In the genomic region with DNA sequence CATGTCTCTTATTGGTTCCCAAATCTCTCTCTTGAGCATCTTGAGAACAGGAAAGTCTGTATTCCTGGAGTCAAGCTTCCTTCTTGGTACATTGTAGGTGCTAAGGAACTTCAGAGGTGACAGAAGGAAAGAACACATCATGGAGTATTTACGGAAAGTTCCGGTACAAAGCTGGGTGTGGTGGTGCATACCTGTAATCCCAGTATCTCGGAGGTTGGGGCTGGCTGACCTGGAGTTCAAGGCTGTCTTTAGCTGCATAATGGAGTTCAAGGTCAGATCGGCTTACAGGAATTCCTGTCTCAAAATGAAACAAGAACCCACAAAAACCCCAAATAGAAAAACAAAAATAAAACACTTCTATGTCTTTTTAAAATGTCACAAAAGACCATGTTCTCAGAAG, we compare ENCODE assay signal across 24 mouse cellular contexts. TPM values are rescaled to one million over a fixed set of nuclear protein-coding genes. Genes with fewer than 3 reads are reported as not detected.
"Had no signal": no experiment of that assay in that cellular context is flagged by ENCODE, and none has a peak within 500 bp of the region (broad histone marks: within the 10 kb centered on the region; RNA-seq: fewer than 3 reads in every experiment).

No protein-coding gene starts in this region.

- ATAC-seq: liver, postnatal 0 days; lung, postnatal 0 days; midbrain, embryonic 16.5 days had no signal

- H3K36me3 ChIP-seq: liver, embryonic 15.5 days; lung, embryonic 15.5 days; midbrain, embryonic 10.5 days; midbrain, embryonic 12.5 days; neural tube, embryonic 13.5 days; stomach, embryonic 15.5 days had no signal

- H3K9me3 ChIP-seq: liver, embryonic 15.5 days; lung, embryonic 15.5 days; midbrain, embryonic 10.5 days; midbrain, embryonic 12.5 days; neural tube, embryonic 13.5 days; stomach, embryonic 15.5 days had no signal

- H3K4me1 ChIP-seq: liver, embryonic 15.5 days; lung, embryonic 15.5 days; midbrain, embryonic 10.5 days; midbrain, embryonic 12.5 days; neural tube, embryonic 13.5 days; stomach, embryonic 15.5 days had no signal

- H3K4me2 ChIP-seq: liver, embryonic 15.5 days; lung, embryonic 15.5 days; midbrain, embryonic 12.5 days; neural tube, embryonic 13.5 days; stomach, embryonic 15.5 days had no signal

- H3K4me3 ChIP-seq: liver, embryonic 15.5 days; lung, embryonic 15.5 days; midbrain, embryonic 10.5 days; midbrain, embryonic 12.5 days; myocyte; neural tube, embryonic 13.5 days; stomach, embryonic 15.5 days had no signal

- H3K9ac ChIP-seq: liver, embryonic 15.5 days; liver, postnatal 0 days; lung, embryonic 15.5 days; midbrain, embryonic 12.5 days; neural tube, embryonic 13.5 days; stomach, embryonic 15.5 days had no signal

- H3K27ac ChIP-seq: liver, embryonic 15.5 days; lung, embryonic 15.5 days; midbrain, embryonic 10.5 days; midbrain, embryonic 12.5 days; neural tube, embryonic 13.5 days; stomach, embryonic 15.5 days had no signal

- H3K27me3 ChIP-seq: liver, embryonic 15.5 days; lung, embryonic 15.5 days; midbrain, embryonic 12.5 days; neural tube, embryonic 13.5 days; stomach, embryonic 15.5 days had no signal

- DNase-seq: liver, postnatal 0 days; lung, adult 2 months; lung, postnatal 14 days; lung, postnatal 4 days; midbrain, embryonic 14.5 days; right cerebral cortex, postnatal 14 days; thymus, adult 18-20 months; thymus, postnatal 14 days; thymus, postnatal 36 days had no signal

RNA-seq across cellular contexts. Expression of a gene that starts 36.9 kb away (rescaled TPM):
- total RNA-seq: megakaryocyte, adult 5-6 weeks; megakaryocyte-erythroid progenitor cell, adult 5-6 weeks had no signal
- polyA plus RNA-seq: liver, embryonic 15.5 days; lung, adult 2 months; lung, embryonic 15.5 days; lung, postnatal 0 days; midbrain, embryonic 10.5 days; midbrain, embryonic 12.5 days; midbrain, embryonic 14.5 days; midbrain, embryonic 16.5 days; neural tube, embryonic 11.5 days; neural tube, embryonic 13.5 days; spleen, adult 2 months; stomach, embryonic 15.5 days; thymus, postnatal 0 days had no signal

RNA-seq across cellular contexts. Expression of a gene that starts 52.0 kb away (rescaled TPM):
- total RNA-seq: megakaryocyte, adult 5-6 weeks; megakaryocyte-erythroid progenitor cell, adult 5-6 weeks; neutrophil, adult 5-6 weeks had no signal
- polyA plus RNA-seq: lung, adult 2 months; lung, embryonic 15.5 days; lung, postnatal 0 days; midbrain, embryonic 10.5 days; midbrain, embryonic 12.5 days; midbrain, embryonic 14.5 days; midbrain, embryonic 16.5 days; neural tube, embryonic 11.5 days; neural tube, embryonic 13.5 days; spleen, adult 2 months; stomach, embryonic 15.5 days; thymus, postnatal 0 days had no signal
